Mouse (Mus musculus) gastrocnemius, postnatal 4 days (tissue): ENCODE measurements at regions not wholly inside any gene's neighbourhood (a gene's known extent, or its start where the extent isn't known, plus 50 kb on each side); places are given as distances from the start of the nearest gene placed in this dataset.
A peak's percentile ranks its signal among the peaks of the same experiment; 100 is the strongest.
"Not testable (repeated sequence)": the region's sequence is repeated elsewhere in the genome, so short reads cannot be mapped to it uniquely, and the experiment has no call there.

ENCODE experiments used
- DNase-seq, 2 experiments: peaks; one replicate each; pipeline ENCODE4 v3.0.0; 2021 to 2022; ENCODE audit warnings: low spot score in 2 of 2, mixed read lengths in 2 of 2

DNA sequence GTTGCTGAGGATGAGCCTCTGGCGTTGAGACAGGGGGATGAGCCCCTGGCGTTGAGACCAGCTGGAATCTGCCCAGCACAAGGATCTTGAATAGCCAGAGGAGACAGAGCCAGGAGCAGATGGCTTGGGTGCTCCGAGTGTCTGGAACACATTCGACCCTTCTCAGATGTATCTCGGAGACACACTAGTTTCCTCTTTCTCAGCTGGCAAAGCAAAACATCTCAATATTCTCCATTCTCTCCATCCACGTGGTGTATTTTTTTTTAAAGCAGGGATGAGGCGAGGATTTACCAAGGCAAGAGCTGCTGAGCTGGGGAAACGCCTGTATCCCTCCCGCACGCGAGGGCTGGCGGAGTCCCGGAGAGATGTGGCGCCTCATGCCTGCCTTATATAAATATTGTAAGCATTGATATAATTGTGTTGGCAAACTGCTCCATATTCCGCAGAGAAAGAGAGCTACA is 109.7 kb upstream of the Ubl3 start:
- peak; percentile 36 to 69 for DNase-seq

DNA sequence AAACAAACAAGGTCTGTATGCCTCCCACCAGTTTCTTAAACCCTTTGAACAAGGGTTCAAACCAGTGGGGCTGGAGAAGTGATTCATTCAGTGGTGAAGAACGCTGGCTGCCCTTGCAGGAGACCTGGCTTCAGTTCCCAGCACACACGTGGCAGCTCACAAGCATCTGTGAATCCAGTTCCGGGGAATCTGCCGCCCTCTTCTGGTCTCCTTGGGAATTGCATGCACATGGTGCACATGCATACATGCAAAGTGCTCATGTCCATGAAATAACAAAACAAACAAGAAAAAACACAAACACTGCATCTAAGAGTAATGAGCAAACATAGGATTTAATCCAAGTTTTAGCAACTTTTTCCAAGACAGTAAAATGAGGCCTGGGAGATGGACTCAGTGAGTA is 108.5 kb upstream of the Ubl3 start:
- DNase-seq, result no peak

DNA sequence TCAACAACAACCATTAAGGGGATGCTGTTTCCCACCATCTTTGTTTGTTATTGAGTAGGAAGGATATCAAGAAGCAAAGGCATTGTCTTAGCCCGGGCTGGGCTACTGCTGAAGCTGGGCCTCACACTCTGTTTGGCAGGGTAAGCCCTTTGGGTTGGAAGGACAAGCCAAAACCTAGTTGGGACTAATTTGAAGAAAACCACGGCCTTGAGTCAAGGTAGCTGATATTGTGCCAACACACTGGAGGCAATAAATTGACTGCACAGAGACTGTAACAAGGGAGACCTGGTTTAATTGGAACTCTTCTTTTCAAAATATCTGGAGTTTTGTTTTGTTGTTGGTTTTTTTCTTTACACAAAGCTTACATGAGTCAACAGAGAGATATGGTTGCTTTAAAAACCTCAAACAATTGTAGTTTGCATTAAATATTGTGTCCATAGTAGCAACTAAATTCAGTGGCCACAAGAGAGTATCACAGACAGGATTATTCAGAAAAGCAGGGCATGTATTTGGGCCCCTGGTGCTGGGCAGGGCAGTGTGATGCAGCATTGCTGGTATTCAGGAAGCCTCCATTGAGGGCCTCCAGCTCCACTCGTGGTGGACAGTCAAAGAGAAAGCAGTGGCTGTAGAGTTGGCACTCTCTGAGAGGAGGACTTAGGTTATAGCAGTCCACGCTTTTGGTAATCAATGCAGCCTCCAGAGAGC is 105.5 kb upstream of the Ubl3 start:
- DNase-seq, result no peak

DNA sequence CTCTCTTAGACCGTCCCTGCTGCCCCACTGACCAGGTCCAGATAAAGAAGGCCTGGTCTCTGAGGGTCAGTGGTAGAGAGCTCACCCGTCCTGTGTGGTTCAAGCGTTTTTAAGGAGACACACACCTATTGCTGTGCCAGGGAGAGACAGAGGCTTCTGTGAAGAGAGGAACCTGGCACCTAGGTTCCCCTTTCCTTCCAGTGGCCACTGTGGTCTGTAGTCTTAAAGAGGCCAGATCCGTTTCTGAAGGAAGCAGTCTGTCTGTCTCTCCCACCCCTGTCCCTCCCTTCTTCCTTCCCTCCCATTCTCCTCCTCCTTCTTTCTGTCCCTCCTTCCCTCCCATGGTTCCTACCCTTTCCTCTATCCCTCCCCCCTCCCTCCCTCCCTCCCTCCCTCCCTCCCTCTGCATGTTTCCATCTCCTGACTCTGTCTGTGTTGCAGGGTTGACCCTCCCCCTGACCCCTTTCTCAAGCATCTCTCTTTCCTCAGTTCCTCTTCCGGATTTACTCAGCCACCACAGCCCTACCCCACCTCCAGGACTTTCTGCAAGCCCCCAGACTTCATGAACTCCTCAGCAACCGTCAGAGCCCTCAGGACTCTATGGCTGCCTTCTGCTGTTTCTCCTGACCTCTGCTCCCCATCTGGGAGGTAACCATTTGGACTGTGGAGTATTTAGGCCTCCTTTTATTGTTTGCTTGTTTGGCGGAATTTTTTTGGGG is 100.1 kb upstream of the Ubl3 start:
- DNase-seq, result no peak

DNA sequence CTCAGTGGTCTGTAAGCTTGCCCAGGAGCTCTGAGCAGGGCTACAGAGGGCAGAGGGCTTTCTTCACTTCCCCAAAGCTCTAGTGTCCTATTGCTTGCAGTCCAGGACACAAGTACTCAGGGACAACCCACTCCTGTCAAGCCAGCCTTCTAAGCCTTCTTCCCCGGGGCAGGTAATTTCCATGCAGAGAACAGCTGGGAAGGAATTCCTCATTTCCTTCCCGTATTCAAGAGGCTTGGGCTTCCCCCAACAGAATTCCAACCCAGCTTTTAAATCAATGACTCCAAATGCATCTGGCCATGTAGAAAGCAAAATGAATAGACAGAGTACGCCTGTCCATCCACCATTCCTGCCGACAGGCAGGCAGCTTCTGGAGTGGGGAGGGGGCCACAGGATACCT is 99.1 kb upstream of the Ubl3 start:
- DNase-seq, result no peak

DNA sequence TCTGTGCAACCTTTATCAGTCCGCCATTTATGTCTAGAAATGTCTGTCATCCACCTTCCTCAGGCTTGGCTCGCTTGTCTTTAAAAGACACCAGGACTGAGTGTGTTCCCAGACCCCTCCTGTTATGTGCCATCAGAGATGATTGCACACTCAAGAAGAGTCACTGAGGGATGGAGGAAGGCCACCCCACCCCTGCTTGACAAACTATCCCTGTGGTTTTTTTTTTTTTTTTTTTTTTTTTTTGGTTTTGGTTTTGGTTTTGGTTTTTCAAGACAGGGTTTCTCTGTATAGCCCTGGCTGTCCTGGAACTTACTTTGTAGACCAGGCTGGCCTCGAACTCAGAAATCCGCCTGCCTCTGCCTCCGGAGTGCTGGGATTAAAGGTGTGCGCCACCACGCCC is 97.0 kb upstream of the Ubl3 start:
- DNase-seq, result not testable (repeated sequence)

DNA sequence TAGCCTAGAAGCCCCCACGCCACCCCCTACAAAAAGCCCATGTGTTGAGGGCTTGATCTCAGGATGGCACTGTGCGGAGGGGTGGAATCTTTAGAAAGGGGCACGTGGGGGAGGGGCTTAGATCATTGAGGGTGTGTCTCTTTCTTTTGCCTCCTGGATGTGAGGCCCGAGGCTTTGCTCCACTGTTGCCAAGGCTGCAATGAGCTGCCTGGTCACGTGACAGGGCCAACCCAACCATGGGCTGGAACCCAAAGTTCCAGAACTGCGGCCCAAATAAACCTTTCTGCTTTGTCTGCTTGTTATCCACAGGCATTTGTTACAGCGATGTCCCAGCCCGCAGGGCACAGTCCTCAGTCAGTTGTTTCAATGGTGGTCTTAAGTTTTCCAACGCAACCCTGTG is 96.5 kb upstream of the Ubl3 start:
- DNase-seq, result no peak

DNA sequence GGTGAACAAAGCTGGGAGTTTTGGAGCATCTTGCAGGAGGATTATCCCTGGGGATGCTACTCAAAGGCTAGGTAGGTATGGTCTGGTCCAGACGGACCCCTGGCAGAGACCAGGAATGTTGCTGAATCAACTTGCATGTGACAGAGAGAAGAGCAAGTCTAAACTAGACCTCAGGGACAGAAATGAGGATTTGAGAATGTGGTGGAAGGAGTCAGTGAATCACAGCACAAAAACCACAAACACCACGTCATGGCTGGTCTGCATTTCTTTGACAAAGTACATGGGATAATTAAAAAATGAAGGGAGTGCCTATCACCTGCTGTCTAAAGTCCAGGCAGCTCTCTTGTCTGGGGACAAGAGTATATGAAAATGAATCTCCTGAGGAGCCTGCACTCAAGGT is 95.1 kb upstream of the Ubl3 start:
- DNase-seq, result no peak

DNA sequence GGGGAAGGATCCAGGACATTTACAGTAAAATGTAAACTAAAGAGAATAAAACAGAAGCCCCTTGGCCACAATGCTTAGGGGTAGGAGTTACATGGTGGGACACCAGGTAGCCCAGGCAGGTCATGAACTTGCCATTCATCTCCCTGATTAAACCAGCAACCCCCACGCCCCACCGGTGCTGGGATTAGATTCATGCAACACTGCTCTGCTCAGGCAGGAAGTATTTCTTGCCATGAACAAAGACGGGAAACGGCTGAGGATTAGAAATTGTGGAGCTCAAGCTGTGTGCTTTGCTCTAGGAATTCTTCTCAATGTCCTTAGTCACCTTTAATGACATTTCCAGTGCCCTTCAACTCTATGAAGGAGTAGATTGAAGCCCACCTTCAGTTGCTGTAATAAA is 93.2 kb upstream of the Ubl3 start:
- no peak for DNase-seq

DNA sequence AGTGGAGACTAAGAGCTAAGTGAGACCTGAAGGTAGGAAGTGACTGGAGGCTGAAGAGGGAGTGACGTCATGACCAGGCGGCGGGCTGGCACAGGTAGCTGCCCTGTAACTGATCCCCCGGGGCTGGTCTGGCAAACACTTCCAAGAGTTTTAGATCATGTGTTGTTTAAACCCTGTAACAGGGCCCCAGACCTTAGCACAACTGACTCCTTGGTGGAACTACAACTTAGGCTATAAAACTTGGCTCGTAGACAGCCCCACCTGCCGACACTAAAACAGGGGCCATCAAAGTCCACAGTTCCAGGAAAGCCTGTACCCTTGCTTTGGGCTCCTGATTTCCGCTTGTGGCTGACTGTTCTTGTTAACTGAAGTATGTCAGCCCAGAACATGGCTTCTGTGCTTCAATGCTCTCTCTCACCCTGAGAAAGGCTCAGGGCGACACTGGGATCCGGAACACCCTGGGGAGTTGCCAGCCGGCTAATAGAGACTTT is 92.6 kb upstream of the Ubl3 start:
- DNase-seq, result no peak

DNA sequence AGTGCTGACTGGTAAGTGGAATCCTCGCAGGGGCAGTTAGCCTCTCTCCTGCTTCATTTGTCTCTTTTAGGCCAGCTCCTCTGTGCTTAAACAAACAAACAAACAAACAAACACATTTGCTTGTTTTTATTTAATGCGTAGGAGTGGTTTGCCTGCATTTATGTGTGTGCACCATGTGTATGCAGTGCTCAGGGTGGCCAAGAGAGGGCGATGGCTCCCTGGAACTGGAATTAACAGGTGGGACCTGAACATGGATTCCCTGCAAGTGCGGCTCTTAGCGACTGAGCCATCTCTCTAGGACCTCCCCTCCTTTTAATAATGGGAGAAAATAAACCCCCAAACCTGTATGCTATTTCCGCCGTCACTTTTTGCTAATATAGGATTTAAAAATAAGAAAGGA is 91.8 kb upstream of the Ubl3 start:
- DNase-seq, result no peak

DNA sequence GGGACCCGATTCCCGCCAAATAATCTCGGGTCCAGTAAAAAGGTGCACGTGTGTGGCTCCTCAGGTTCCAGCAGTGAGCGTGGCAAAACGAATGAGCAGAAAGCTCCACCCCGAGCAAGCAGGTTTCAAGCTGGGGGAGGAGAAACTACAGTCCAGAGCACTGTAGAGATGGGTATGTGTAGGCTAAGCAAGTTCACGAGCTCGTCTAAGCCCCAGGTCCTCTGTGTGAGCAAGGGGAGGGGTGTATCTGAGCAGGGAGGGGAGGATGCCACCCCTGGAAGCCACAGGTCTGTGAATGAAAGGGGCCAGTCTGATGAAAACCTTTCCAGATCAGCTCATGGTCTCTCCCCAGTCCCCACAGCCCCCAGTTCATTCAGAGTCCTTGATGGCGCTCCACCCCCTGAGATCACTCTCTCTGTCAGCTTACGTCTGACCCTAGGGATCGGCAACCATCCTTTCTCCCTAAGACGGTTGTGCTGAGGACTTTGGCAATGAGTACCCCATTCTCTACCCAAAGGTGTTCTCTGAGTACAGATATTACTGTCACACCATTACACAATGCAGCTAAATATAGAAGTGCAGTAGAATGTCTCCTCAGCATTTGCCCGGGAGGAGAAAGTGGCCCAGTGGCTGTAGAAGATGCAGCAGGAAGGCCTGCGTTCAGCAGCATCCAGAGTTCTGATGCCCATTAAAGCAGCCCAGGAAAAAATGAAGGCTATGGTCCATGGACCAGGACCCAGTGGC is 89.2 kb upstream of the Ubl3 start:
- no peak for DNase-seq

DNA sequence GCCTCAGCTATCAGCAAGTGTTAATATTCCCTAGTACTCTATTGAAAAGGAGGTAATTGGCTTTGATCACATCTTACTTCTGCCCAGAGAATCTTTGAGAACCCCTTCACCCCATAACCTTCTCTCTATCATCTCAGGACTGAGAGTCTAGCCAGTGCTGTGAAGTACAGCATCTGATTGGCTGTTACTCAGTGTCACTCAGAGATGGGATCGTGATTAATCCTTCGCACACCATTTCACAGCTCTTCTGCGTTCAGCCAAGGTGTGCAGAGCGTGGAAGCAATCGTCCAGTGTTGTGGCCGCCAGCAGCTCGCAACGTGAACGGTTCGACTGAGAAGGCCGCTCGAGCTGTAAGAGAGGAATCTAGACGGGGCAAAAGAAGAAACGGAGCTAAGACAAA is 87.9 kb upstream of the Ubl3 start:
- DNase-seq, result no peak

DNA sequence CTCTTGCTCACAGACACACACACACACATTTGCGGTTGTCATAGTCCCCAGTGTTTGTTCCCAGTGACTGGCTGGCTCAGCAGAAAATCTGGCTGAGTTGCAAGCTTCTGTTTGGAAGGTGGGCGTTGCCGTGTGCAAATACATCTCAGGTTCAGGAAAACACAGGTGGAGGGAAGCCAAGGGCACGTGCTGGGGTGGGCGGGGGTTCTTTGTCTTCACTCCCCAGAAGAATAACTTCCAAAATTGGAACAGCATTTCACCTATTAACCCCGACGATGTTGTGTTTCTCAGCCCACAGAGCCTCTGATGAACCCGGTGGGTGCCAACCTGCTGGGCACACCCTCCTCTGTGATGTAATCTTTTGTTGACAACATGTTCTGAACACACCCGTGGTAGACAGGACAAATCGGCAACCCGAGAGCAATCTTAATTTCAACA is 82.3 kb upstream of the Ubl3 start:
- DNase-seq, result no peak

DNA sequence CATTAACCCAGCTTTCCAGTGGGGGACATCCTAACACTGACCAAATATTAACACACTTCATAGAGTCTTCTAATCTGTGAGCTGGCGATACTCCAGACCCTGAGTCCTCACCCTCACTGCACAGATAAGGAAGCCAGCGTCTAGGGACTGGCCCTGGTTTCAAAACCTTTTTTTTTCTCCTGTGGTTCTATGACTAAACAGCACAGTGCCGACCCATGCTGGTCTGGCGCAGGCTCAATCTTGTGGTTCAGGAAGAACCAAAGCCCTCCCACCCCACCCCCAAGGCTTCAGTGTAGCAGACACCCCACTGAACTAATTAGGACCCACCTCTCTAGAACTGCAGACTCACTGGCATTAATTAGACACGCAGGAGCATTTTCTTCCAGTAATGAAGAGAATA is 81.4 kb upstream of the Ubl3 start:
- DNase-seq, result no peak

DNA sequence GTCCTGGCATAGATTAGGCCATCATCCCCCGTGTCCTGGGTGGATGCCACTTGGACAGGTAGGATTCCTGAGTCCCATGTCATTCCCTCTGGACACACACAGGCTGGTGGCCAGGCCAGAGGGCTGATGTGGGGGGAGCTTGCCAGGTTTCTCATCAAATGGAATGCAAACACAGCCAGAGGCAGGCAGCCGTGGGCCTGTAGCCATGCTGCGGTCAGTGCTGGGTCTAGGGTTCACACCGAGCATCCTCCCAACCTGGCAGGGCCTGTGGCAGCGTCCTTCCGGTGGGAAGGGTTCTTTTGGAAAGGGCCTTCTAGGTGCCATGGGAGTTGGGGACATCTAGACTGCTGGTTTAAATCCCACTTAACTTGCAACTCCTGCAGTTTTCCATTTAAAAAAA is 80.7 kb upstream of the Ubl3 start:
- DNase-seq, result no peak

DNA sequence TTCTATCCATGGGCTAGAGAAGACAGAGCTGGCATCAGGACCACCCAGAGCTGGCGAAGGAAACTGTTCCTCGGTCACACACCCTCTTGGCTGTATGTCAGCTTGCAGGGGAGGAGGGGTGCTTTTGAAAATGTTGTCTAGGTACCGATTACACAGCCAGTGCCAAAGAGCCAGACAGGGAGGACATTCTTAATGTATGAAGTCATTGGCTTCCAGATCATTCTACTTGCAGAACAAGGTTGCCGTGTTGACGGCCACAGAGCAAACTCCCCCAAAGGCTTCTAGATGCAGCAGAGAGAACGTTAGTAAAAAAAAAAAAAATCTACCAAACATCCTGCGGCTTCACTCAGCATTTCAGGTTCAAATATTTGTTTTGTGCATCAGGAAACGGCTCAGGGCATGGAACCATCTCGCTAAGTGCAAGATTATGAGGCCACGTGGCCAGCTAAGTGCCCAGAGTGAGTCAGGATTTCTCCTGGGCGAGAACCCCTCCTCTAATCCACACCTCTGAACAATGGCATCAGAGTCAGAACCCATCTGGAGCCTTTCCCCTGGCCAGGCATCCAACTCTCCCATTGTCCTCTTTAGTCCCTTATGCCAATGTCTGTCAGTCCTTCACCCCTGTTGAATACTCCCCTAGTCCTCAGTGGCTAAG is 80.1 kb upstream of the Ubl3 start:
- DNase-seq, result no peak

DNA sequence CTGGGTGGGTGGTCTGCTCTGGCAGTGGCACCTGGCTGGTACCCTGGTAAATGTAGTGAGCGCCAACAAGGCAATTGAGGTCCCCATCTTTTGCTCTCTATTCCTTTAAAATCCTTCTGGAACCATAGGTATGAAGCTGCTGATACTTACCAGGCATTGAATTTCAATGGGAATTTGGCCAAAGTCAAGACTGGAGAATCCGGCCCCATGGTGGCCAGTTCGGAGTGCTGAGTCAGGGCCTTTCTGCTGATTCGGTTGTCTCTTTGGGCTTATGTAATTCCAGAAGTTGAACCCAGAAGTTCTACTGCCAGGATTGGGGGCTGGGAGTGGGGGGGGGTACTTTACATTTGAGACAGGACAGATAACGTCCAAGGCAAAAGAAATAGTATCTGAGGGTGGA is 79.0 kb upstream of the Ubl3 start:
- no peak for DNase-seq

DNA sequence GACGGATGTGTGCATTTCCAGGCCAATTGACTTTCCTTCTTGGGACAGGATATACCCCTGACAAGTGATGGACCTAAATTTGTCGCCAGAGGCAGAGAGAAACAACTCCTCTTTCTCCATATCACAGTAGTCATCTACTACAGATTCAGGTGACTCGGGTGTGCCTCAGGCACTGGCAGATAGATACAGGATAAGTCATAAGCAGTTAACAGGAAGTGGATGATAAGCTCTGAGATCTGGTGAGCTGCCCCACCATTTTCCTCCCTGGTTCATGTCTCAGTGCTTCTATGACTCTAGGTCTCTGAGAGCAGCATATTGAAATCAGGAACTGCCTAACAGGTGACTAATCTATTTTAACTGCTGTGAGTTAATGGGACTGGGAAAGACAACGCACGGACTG is 73.4 kb upstream of the Ubl3 start:
- DNase-seq, result no peak

DNA sequence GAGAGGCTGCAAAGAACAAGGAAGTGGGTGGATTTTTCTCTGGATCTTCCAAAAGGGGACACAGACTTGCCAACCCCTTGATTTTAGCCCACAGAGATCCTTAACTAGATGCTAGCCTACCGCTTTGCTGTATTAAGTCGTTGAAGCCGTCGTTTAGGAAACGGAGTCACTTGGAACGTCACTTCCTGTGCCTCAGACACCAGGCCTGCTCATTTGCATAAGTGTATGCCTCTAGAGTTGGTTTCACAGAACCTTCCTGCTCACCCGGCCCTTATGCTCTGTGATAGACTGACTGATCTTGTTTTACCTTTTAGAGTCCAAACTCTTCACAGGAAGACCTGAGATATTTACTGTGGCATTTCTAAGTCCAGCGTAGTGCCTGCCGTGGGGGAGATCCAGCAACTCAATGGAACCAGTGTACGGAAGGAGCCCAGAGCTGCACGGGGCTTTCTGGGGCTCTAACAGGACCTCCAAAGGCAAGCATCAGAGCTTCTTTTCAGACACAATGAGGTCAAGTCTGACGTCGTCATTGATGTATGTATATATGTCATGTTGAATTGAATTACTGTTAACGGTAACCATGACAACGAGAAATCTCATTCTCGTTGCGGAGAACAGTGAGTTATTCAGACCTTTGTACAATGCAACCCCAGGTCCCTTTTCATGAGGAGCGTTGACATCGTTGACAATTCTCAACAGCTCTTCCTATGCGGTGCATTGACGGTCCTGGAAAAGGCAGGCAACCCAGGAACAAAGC is 72.2 kb upstream of the Ubl3 start:
- no peak for DNase-seq
